Mouse (Mus musculus) MEL (cell line): ENCODE data around the gene Gcnt3.

Experiments used
- CTCF ChIP-seq, 3 experiments: IDR thresholded peaks in 2 of 3; conservative IDR thresholded peaks in 1 of 3; 2 replicates each; pipeline ENCODE4 v1.5.1; 2011 to 2012; ENCODE audit warnings: low read length in 3 of 3, low read depth in 2 of 3, mild to moderate bottlenecking in 2 of 3, improper control_type of control experiment in 1 of 3, inconsistent platforms in 1 of 3, mixed read lengths in 1 of 3, moderate library complexity in 1 of 3; ENCODE audit not compliant: control insufficient read depth in 1 of 3, insufficient read depth in 1 of 3, poor library complexity in 1 of 3, severe bottlenecking in 1 of 3
- GATA1 ChIP-seq: IDR thresholded peaks from 2 replicates; pipeline ENCODE4 v1.6.1; 2011; ENCODE audit warnings: low read depth, low read length, improper control_type of control experiment
- MEF2A ChIP-seq: IDR thresholded peaks from 2 replicates; pipeline ENCODE4 v1.6.1; 2014; ENCODE audit warnings: low read depth, mild to moderate bottlenecking, inconsistent platforms, low read length, improper control_type of control experiment; ENCODE audit not compliant: poor library complexity, insufficient replicate concordance, severe bottlenecking; ENCODE audit errors: extremely low read depth
- MYC ChIP-seq: IDR thresholded peaks from 2 replicates; pipeline ENCODE4 v1.6.1; 2011; ENCODE audit warnings: low read depth, mild to moderate bottlenecking, low read length, improper control_type of control experiment, moderate library complexity
- POLR2AphosphoS5 ChIP-seq: IDR thresholded peaks from 2 replicates; pipeline ENCODE4 v1.6.1; 2012; ENCODE audit warnings: low read depth, borderline replicate concordance, mild to moderate bottlenecking, inconsistent platforms, low read length, moderate library complexity, mixed read lengths
- TAL1 ChIP-seq: IDR thresholded peaks from 2 replicates; pipeline ENCODE4 v1.6.1; 2012; ENCODE audit warnings: mild to moderate bottlenecking, inconsistent platforms, low read length, moderate library complexity, mixed read lengths
- ZC3H11A ChIP-seq: IDR thresholded peaks from 2 replicates; pipeline ENCODE4 v1.6.1; 2012; ENCODE audit warnings: low read depth, mild to moderate bottlenecking, inconsistent platforms, low read length, improper control_type of control experiment
- ZKSCAN1 ChIP-seq: IDR thresholded peaks from 2 replicates; pipeline ENCODE4 v1.6.1; 2012; ENCODE audit warnings: low read depth, mild to moderate bottlenecking, inconsistent platforms, low read length, improper control_type of control experiment, moderate library complexity

- no peak for TF ChIP-seq POLR2AphosphoS5
- no peak for TF ChIP-seq ZC3H11A
- no peak for TF ChIP-seq TAL1
- TF ChIP-seq CTCF (IDR thresholded peaks at IDR 0.05 in 2 of 3, conservative IDR thresholded peaks at IDR 0.05 in 1 of 3; ENCODE audit: control insufficient read depth in 1 of 3, insufficient read depth in 1 of 3, low read depth in 2 of 3, low read length in 3 of 3, poor library complexity in 1 of 3, severe bottlenecking in 1 of 3) = no peak
- no peak for TF ChIP-seq MYC
- no peak for TF ChIP-seq ZKSCAN1
- TF ChIP-seq GATA1 = no peak
- no peak for TF ChIP-seq MEF2A
Measured at GRCm38 (mm10) chr9:70037988-70038387, at the start of gene Gcnt3.
